Mouse (Mus musculus): ENCODE data around the gene BC030867.

The BC030867 gene

DNA sequence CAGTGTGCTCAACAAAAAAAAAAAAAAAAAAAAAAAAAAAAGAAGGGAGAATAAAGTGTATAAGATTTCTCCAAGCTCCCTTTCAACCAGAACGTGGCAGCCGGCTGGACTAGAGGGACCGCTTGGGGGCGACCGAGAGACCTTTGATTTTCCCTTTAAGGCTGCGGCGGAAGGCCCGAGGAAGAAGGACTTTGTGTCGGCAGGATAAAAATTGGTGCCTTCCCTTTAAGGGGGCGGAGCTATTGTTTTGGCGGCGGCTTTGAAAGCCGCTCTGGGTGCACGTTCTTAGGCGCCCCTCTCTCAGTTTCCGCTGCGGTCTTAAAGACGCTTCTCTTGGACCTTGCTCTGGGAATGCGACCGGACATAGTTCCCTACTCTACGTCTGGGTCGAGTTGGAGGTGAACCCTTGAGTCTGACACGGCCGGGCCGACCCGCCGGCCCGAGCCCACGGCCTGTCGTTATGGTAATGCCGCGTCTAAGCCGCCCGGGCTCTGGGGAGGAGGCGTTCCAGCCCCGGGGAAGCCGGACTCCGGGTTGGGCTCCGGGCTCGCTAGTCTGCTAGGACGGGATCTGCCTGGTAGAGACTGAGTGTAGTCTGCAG, at the start of gene BC030867:
TSS of gene BC030867 (plus strand) at position 253 of the 601 bp plus-strand sequence.
- DNase-seq (ENCODE audit: low spot score) = peak; percentile 93

DNA sequence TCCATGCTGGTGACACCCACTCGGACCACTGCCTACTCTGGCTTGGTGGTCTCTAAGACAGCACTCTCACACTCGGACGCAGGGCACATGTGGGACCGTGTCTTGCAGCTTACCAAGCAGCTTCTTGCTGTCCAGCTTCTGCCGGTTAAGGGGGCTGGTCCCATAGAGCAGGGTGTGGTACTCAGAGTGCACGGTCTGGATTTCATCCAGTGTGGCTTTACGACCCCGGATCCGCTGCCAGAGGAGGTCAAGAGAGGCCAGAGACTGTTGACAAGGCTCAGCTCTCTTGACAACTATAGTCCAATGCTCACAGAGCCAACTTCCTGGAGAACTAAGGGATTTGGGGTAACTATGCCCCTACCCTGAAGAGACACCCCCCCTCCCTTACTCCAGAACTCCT, 48.8 kb upstream of the BC030867 start:
- no peak for DNase-seq (ENCODE audit: low spot score)

- DNase-seq (ENCODE audit: low spot score) = no peak
Measured at GRCm38 (mm10) chr11:102201408-102201821, 47.3 kb upstream of the BC030867 start.

GRCm38 (mm10) chr11:102206481-102206880, 42.2 kb upstream of the BC030867 start:
- no peak for DNase-seq (ENCODE audit: low spot score)

- no peak for DNase-seq (ENCODE audit: low spot score)
Measured at GRCm38 (mm10) chr11:102207825-102208777, 40.6 kb upstream of the BC030867 start.

- no peak for DNase-seq (ENCODE audit: low spot score)
Measured at GRCm38 (mm10) chr11:102208846-102209245, 39.8 kb upstream of the BC030867 start.

- no peak for DNase-seq (ENCODE audit: low spot score)
Measured at GRCm38 (mm10) chr11:102209742-102210141, 38.9 kb upstream of the BC030867 start.

GRCm38 (mm10) chr11:102210185-102210584, 38.5 kb upstream of the BC030867 start:
- no peak for DNase-seq (ENCODE audit: low spot score)

- no peak for DNase-seq (ENCODE audit: low spot score)
Measured at GRCm38 (mm10) chr11:102211011-102211410, 37.7 kb upstream of the BC030867 start.

DNA sequence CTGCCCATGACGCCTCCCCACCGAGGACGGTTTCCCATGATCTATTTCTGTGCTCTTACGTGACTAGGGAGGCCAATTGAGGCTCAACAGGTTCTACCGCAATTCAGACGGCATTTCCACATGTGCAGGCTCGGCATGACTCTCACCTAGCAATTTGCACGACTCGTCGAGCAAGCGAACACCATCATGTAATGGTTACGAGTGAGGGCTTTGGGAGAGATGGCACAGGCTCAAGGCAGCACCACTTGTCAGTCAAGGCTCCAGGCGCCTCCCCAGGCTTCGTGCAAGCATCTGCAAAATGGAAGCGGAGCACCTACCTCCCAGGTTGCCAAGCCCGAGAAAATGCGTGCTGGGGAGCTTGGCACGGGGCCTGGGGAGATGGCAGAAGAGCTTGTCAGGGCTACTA, 36.7 kb upstream of the BC030867 start:
- no peak for DNase-seq (ENCODE audit: low spot score)

GRCm38 (mm10) chr11:102214430-102215156, 34.1 kb upstream of the BC030867 start:
- no peak for DNase-seq (ENCODE audit: low spot score)

DNA sequence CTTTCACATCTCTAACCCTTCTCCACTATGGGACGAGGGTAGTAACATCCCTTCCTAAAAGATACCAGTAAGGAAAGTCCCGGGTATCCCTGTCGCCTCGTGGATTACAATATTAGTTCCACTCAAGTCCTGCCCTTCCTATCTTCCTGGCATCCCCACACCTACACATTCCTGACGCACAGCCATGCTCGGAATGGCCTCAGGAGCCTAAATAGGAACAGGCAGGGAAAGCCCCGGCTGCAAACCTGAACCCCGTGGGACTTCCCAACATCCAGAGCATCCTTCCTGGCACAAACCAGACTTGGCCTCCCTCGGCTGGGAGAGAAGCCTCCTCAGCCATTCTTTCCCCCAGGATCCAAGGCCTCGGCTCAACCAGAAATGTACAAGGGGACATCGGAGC, 33.2 kb upstream of the BC030867 start:
- no peak for DNase-seq (ENCODE audit: low spot score)

DNA sequence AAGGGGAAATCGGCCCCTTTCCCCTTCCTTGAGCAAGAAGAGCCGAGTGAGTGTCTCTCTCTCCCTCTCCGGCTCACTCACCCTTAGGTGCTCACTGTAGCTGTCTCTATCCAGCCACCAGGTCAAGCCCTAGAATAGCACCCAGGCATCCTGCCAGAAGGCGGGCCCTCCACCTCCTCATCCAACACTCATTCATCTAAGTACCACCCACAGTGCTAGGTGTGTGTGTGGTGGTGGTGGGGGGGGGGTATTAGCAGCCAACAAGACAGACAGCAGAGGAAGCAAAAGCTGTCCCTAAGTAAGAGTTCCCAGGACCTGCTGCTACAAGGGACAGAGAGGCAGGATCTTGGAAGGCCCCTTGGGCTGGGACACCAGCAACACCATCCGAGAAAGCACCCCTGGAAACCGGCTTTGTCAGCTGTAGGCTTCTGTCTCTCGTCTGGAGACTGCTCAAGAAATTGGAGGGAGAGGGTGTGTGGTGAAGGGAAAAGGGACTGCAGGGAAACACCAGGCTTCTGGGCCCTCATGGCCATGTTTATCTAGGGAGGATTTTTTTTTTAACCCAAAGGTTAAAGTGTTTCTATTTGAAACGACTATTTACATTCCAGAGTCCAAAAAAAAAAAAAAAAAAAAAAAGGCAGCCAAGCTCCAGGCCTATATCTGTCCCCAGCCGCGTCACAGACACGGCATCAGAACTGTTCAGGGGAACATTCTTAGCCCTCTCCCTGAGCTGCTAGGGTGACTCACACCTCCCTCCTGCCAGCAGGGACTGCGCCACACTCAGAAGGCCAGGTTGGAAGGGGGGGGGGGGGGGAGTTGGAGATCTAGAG, 32.4 kb upstream of the BC030867 start:
- no peak for DNase-seq (ENCODE audit: low spot score)

DNA sequence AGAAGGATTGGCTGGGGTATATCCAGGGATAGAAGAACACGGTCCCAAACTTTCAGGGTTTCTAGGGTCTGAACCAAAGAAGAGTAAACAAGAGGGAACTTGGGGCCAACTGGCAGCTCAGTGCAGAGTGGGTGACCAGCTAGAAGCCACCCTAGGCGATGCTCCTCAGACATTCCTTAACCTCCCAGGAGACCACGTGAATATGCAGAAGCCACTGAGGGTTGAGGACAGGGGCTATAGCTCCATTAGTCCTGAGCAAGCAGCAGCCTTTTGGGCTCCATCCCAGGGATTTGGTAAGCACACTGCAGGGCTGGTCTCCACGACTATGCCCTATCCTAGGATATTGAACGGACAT, 31.8 kb upstream of the BC030867 start:
- no peak for DNase-seq (ENCODE audit: low spot score)

- DNase-seq (ENCODE audit: low spot score) = no peak
Measured at GRCm38 (mm10) chr11:102217396-102217795, 31.3 kb upstream of the BC030867 start.

DNA sequence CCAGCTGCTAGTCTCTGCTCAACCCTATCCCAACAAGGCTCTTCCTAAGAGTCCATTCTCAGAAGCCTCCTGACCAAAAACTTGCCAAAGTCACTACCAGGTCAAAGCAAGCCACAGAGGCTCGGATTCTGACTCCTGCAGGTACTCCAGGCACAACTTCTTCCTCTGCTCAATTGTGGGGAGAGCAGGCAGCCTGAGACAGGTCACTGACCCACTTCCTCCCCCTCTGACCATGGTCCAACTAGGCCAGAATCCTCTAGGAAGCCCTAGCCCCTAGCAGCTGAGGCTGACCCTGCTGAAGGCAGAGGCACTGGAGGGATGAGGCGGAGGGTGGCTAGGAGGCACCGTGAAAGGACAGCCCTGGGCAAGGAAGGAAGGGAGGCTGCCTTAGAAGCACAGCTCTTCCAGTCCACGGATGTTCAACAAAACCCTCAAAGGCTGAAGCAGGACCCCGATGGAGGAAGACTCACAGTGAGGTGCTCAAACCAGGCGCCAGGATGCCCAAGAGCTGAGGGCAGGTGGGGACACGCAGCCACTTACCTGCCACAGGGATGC, 30.7 kb upstream of the BC030867 start:
- DNase-seq (ENCODE audit: low spot score) = no peak

DNA sequence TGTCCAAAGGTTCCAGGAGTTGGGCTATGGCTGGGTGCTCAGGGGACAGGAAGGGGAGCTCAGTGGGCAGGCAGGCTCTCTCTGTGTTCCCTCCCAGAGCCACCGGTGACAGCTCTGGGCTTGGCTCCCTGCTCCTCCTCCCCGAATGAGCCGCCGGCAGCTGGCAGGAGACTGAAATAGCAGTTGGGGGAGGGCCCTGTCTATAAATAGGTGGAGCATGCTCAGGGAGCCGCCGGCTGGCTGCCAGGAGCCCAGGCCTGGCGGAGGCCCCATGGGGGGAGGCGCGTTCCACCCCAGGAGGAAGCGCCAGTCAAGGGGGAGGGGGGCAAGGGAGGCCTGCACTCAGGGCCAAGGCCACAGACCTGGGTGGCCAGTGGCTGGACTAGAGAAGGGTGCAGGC, 29.9 kb upstream of the BC030867 start:
- peak; percentile 91 for DNase-seq (ENCODE audit: low spot score)

DNA sequence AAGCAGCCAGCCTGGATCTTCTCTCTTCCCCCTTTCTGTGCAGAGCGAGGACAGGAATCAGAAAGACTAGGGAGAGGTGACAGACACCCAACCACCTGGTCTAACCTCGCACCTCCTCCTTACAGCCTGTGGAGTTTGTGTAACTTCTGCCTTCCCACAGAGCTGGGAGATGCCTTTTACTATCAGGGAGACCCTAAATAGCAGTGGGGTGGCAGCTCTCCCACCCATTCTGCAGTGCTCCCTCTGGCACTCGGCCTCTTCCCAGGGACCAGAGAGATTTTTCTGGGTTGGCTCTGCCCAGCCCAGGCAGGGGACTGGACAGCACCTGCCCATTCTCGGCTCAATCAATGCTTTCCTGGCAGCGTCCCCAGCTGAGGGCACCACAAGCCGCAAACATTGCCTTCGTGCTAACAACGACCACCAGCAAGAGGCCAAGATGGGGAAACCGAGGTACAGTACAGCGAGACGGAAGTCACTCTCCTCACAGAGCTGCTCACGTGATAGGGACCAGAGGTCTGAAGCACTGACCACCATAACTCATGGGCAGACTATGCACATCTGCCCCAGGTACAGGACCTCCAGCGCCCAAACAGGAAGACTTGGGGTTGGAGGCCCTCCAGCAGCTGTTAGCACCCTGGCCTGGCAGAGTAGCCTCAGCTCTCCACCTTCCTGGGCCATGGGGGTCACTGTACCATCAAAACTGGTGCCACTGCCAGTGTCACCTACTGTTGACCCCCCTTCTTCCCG, 29.3 kb upstream of the BC030867 start:
- DNase-seq (ENCODE audit: low spot score) = no peak

DNA sequence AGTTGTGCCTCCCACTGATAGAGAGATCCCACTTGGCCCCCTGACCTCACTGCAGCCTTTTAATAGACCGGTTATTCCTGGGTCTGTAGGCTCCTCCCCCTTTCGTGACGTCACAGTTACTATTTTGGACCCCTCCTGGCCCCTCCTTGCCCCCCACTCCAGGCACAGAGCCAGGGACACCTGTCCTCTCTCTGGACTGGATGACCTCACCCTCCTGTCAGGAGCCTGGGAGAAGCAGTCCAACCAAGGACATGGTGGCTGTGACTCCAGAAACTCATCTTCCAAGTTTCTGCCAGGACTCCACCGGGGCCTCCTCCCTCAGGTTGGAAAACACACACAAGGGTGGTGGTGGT, 28.7 kb upstream of the BC030867 start:
- DNase-seq (ENCODE audit: low spot score) = no peak

DNA sequence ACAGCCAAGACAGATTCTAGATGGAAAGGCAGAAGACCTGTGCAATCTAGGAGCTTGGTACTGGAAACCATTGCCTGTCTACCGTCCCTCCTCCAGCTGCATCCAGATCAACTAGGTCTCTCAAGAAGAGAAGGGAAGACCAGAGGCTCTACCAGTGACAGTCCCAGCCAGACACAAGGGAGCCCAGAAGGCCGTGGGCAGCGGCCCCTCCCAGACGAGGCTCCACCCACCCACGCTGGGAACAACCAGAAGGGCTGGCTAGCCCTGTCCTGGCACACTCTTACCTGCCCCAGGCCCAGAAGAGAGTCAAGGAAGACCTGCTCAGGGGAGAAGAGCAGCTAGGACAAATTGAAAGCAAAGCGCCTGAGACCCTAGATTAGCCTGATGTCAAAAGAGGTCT, 28.2 kb upstream of the BC030867 start:
- DNase-seq (ENCODE audit: low spot score) = no peak
